Mouse (Mus musculus) spleen, embryonic (tissue): Measurements from ENCODE around the gene Agfg2.

Source experiments
- CTCF ChIA-PET: fragments of 350-600 bp; sonication (Branson Sonifier 250); formaldehyde crosslinking; loops from one replicate; lab custom pipeline; 2022; lab: Charles Lee

Agfg2 gene

GRCm38 (mm10) chr5:137613076-137613475 lies 71.5 kb downstream of the Agfg2 start:
- CTCF ChIA-PET, result no interaction called here

GRCm38 (mm10) chr5:137611245-137611602 lies 73.3 kb downstream of the Agfg2 start:
- CTCF ChIA-PET, result interaction anchor here (0.7 kb wide), 2 partner anchors 15 to 38 kb away, joined by 3 to 4 read pairs; no protein-coding TSS in a partner anchor

- CTCF ChIA-PET, result no interaction called here
Observed at GRCm38 (mm10) chr5:137610548-137611244, 73.8 kb downstream of the Agfg2 start.

GRCm38 (mm10) chr5:137610056-137610455 lies 74.5 kb downstream of the Agfg2 start:
- CTCF ChIA-PET, result no interaction called here

- CTCF ChIA-PET, result no interaction called here
Observed at GRCm38 (mm10) chr5:137609292-137609691, 75.2 kb downstream of the Agfg2 start.

GRCm38 (mm10) chr5:137608654-137609190 lies 75.8 kb downstream of the Agfg2 start:
- CTCF ChIA-PET, result no interaction called here

GRCm38 (mm10) chr5:137607860-137608653 lies 76.5 kb downstream of the Agfg2 start:
- CTCF ChIA-PET, result no interaction called here

- CTCF ChIA-PET, result no interaction called here
Observed at GRCm38 (mm10) chr5:137601365-137601729, 83.2 kb downstream of the Agfg2 start.

GRCm38 (mm10) chr5:137600619-137601364 lies 83.7 kb downstream of the Agfg2 start, which contains the start of gene Mospd3:
Gene Mospd3 (minus strand): TSS chr5:137601058.
- CTCF ChIA-PET, result interaction anchor here (0.5 to 0.6 kb wide), 2 partner anchors 33 to 83 kb away, joined by 5 to 10 read pairs; no protein-coding TSS in a partner anchor
